Mouse (Mus musculus): ENCODE measurements around the gene Kdm4c. TPM values are rescaled to one million over a fixed set of nuclear protein-coding genes. Genes with fewer than 3 reads are reported as not detected.

Kdm4c gene
- polyA plus RNA-seq, 1 experiment from 2014 or later = 17.3 TPM

DNA sequence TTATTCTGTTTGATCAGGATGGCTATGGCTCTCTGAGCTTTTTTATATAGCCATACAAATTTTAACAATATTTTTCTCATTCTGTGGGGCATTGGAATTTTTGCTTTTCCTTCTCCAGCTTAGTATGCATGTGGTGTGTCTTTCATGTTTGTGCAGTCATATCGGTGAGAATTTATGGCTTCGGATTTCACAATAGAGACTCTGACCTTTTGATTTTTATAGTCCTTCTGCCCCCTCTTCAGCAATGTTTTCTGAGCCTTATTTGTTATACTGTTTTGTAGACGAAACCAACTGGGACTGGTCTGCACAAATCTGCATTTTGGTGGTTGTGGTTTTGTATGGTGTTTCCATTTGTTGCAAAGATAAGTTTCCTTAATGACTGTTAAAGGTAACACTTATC is 45.6 kb downstream of the Kdm4c start:
- H3K36me3 ChIP-seq (ENCODE audit: control insufficient read depth, insufficient read depth, low read length) = no peaks in the 10 kb centered on the region
- no peak overlapping the region for H3K27ac ChIP-seq (ENCODE audit: low read depth, low read length)
- H3K4me1 ChIP-seq (ENCODE audit: control insufficient read depth, insufficient read depth, low read length) = no peaks in the 10 kb centered on the region
- H3K4me3 ChIP-seq (ENCODE audit: low read length) = no peak overlapping the region
- H3K4me2 ChIP-seq (replicated peaks; ENCODE audit: low read depth, low read length) = no peak overlapping the region
- no peaks in the 10 kb centered on the region for H3K9me3 ChIP-seq (ENCODE audit: control insufficient read depth, low read length)
- WGBS = 93% methylated on average over 3 of the region's 3 CpGs
- ATAC-seq (ENCODE audit: low FRiP score, low TSS enrichment) = no peak
- H3K9ac ChIP-seq (ENCODE audit: low read depth, low read length) = no peak overlapping the region
- no peaks in the 10 kb centered on the region for H3K27me3 ChIP-seq (ENCODE audit: control insufficient read depth, insufficient read depth, low read length)

DNA sequence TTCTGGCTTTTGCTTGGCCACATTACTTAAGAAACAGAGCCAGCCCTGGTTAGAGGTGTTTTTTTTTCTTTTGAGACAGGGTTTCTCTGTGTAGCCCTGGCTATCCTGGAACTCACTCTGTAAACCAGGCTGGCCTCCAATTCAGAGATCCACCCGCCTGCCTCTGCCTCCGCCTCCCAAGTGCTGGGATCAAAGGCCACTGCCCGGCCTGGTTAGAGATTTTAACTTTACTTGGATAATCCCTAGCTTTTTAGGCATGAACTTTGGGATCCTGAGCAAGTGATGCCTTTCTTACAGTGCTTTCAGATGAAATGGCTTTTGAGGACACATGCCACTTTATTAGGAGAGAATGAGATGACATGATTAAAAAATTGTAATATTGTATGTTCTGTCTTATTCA is 52.4 kb downstream of the Kdm4c start:
- ATAC-seq (ENCODE audit: low FRiP score, low TSS enrichment) = no peak
- 78% methylated on average over 3 of the region's 3 CpGs for WGBS
- H3K27me3 ChIP-seq (ENCODE audit: control insufficient read depth, insufficient read depth, low read length) = no peaks in the 10 kb centered on the region
- no peak overlapping the region for H3K9ac ChIP-seq (ENCODE audit: low read depth, low read length)
- no peaks in the 10 kb centered on the region for H3K9me3 ChIP-seq (ENCODE audit: control insufficient read depth, low read length)
- H3K4me1 ChIP-seq (ENCODE audit: control insufficient read depth, insufficient read depth, low read length) = no peaks in the 10 kb centered on the region
- H3K36me3 ChIP-seq (ENCODE audit: control insufficient read depth, insufficient read depth, low read length) = no peaks in the 10 kb centered on the region; the same call in 1 of the 2 replicates
- H3K27ac ChIP-seq (ENCODE audit: low read depth, low read length) = no peak overlapping the region
- no peak overlapping the region for H3K4me3 ChIP-seq (ENCODE audit: low read length)
- no peak overlapping the region for H3K4me2 ChIP-seq (replicated peaks; ENCODE audit: low read depth, low read length)

DNA sequence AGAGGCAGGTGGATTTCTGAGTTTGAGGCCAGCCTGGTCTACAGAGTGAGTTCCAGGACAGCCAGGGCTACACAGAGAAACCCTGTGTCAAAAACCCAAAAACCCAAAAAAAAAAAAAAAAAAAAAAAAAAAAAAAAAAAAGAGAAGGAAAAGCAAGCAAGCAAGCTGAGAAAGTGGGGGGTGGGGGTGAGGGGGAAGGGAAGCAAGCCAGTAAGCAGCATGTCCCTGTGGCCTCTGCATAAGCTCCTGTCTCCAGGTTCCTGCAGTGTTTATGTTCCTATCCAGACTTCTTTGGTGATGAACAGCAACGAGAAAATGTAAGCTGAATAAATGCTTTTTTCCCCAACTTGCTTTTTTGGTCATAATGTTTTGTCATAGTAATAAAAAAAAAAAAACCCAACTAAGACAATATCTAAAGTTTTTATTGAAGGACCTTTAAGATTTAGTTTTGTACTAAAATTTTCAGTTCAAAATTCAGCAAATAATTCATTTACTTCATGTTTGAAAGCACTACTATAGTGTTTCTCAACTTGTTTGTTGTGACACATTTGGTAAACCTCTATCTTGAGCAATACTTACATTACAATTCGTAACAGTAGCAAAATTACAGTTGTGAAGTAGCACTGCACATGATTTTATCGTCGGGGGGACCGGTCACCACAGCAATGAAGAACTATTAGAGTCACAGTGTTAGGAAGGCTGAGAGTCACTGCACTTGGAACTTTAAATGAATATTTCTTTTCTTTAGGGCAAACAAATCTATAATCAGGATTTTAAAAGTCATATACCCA is 63.2 kb downstream of the Kdm4c start:
- Histone ChIP-seq H3K4me1 (ENCODE audit: control insufficient read depth, insufficient read depth, low read length) (no peaks in the 10 kb centered on the region), H3K4me3 (ENCODE audit: low read length) (no peak overlapping the region), H3K27me3 (ENCODE audit: control insufficient read depth, insufficient read depth, low read length) (no peaks in the 10 kb centered on the region), H3K9ac (ENCODE audit: low read depth, low read length) (no peak overlapping the region), H3K27ac (ENCODE audit: low read depth, low read length) (no peak overlapping the region), H3K36me3 (ENCODE audit: control insufficient read depth, insufficient read depth, low read length) (no peaks in the 10 kb centered on the region; the same call in 1 of the 2 replicates), H3K9me3 (ENCODE audit: control insufficient read depth, low read length) (no peaks in the 10 kb centered on the region), H3K4me2 (replicated peaks; ENCODE audit: low read depth, low read length) (no peak overlapping the region)
- 91% methylated on average over 5 of the region's 5 CpGs for WGBS
- ATAC-seq (ENCODE audit: low FRiP score, low TSS enrichment) = no peak

DNA sequence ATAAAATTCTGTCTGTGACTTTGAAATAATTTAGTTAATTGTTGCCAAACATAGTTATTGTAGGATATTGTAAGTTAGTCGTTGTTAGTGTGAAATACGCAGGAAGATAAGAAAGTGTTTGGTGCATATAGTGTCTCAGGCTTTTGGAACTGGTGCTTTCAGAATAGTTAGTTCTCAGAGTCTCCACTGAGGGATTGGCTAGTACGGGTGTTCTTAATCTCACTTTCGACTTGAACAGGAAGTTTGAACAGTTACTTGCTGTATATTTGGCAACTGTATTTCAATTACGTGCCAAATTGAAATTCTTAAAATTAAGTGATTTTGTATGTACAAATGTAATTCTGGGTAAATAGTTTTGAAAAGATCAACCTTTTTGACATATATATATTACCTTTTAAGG is 68.8 kb downstream of the Kdm4c start:
- H3K27me3 ChIP-seq (ENCODE audit: control insufficient read depth, insufficient read depth, low read length) = no peaks in the 10 kb centered on the region
- no peak overlapping the region for H3K4me2 ChIP-seq (replicated peaks; ENCODE audit: low read depth, low read length)
- WGBS = 92% methylated on average over 5 of the region's 5 CpGs
- H3K36me3 ChIP-seq (ENCODE audit: control insufficient read depth, insufficient read depth, low read length) = no peaks in the 10 kb centered on the region; the same call in 1 of the 2 replicates
- no peaks in the 10 kb centered on the region for H3K4me1 ChIP-seq (ENCODE audit: control insufficient read depth, insufficient read depth, low read length)
- H3K4me3 ChIP-seq (ENCODE audit: low read length) = no peak overlapping the region
- H3K9me3 ChIP-seq (ENCODE audit: control insufficient read depth, low read length) = no peaks in the 10 kb centered on the region
- H3K9ac ChIP-seq (ENCODE audit: low read depth, low read length) = no peak overlapping the region
- ATAC-seq (ENCODE audit: low FRiP score, low TSS enrichment) = no peak
- no peak overlapping the region for H3K27ac ChIP-seq (ENCODE audit: low read depth, low read length)

DNA sequence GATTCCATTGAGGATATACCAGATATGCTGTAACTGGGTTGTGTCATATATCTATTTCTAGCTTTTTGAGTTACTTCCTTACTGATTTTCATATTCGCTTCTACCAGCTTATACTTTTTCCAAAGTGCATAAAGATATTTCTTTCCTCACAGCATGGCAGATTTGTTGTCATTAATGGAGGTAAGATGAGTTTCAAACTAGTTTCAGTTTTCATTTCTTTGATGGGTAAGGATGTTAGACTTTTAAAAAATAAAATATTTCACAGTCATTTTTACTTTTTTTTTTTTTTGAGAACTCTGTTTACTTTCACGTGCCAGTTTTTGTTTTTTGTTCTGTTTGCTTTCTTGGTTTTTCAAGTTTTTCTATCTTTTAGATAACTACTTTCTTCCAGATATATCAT is 70.6 kb downstream of the Kdm4c start:
- WGBS = 95% methylated on average over 2 of the region's 2 CpGs
- H3K36me3 ChIP-seq (ENCODE audit: control insufficient read depth, insufficient read depth, low read length) = peaks cover 7% of the 10 kb centered on the region; the same call in 1 of the 2 replicates
- H3K4me2 ChIP-seq (replicated peaks; ENCODE audit: low read depth, low read length) = no peak overlapping the region
- no peak overlapping the region for H3K27ac ChIP-seq (ENCODE audit: low read depth, low read length)
- ATAC-seq (ENCODE audit: low FRiP score, low TSS enrichment) = no peak
- no peak overlapping the region for H3K4me3 ChIP-seq (ENCODE audit: low read length)
- H3K9me3 ChIP-seq (ENCODE audit: control insufficient read depth, low read length) = no peaks in the 10 kb centered on the region
- no peaks in the 10 kb centered on the region for H3K4me1 ChIP-seq (ENCODE audit: control insufficient read depth, insufficient read depth, low read length)
- H3K9ac ChIP-seq (ENCODE audit: low read depth, low read length) = no peak overlapping the region
- no peaks in the 10 kb centered on the region for H3K27me3 ChIP-seq (ENCODE audit: control insufficient read depth, insufficient read depth, low read length)

DNA sequence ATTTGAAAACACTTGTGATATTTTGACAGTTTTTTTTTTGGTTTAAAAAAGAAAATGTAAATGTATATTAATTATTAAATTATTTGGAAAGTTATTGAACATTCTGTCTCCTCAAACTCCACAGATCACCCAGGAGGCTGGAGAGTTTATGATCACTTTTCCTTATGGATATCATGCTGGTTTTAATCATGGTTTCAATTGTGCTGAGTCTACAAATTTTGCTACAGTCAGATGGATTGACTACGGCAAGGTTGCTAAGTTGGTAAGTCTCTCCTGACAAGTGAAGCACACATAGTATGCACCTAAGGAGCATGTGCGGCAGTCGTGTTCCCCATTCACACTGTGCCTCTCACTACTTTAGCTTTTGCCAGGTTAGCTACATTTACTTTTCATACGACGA is 73.1 kb downstream of the Kdm4c start:
- no peaks in the 10 kb centered on the region for H3K4me1 ChIP-seq (ENCODE audit: control insufficient read depth, insufficient read depth, low read length)
- no peak overlapping the region for H3K27ac ChIP-seq (ENCODE audit: low read depth, low read length)
- H3K9ac ChIP-seq (ENCODE audit: low read depth, low read length) = no peak overlapping the region
- no peak for ATAC-seq (ENCODE audit: low FRiP score, low TSS enrichment)
- WGBS = 97% methylated on average over 5 of the region's 5 CpGs
- H3K4me3 ChIP-seq (ENCODE audit: low read length) = no peak overlapping the region
- H3K9me3 ChIP-seq (ENCODE audit: control insufficient read depth, low read length) = no peaks in the 10 kb centered on the region
- peaks cover 7% of the 10 kb centered on the region; the same call in 1 of the 2 replicates for H3K36me3 ChIP-seq (ENCODE audit: control insufficient read depth, insufficient read depth, low read length)
- H3K4me2 ChIP-seq (replicated peaks; ENCODE audit: low read depth, low read length) = no peak overlapping the region
- no peaks in the 10 kb centered on the region for H3K27me3 ChIP-seq (ENCODE audit: control insufficient read depth, insufficient read depth, low read length)

DNA sequence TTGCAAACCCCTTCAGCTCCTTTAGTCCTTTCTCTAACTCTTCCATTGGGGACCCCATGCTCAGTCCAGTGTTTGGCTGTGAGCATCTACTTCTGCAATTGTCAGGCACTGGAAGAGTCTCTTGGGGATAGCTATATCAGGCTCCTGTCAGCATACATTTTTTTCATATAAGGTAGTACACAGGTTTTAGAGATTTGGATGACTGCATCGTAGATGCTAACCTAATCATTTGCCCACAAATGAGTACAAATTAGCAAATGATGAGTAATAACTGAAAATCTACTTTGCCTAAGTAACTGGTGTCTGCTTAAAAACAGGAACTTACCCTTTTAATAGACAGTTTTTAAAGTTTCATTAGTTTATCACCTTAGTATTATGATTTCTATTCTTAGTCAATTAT is 77.0 kb downstream of the Kdm4c start:
- Histone ChIP-seq H3K9ac (ENCODE audit: low read depth, low read length) (no peak overlapping the region), H3K4me3 (ENCODE audit: low read length) (no peak overlapping the region), H3K4me2 (replicated peaks; ENCODE audit: low read depth, low read length) (no peak overlapping the region), H3K9me3 (ENCODE audit: control insufficient read depth, low read length) (no peaks in the 10 kb centered on the region), H3K36me3 (ENCODE audit: control insufficient read depth, insufficient read depth, low read length) (peaks cover 7% of the 10 kb centered on the region; the same call in 1 of the 2 replicates), H3K27me3 (ENCODE audit: control insufficient read depth, insufficient read depth, low read length) (no peaks in the 10 kb centered on the region), H3K4me1 (ENCODE audit: control insufficient read depth, insufficient read depth, low read length) (no peaks in the 10 kb centered on the region), H3K27ac (ENCODE audit: low read depth, low read length) (no peak overlapping the region)
- WGBS = 97% methylated on average over 1 of the region's 1 CpGs
- no peak for ATAC-seq (ENCODE audit: low FRiP score, low TSS enrichment)

DNA sequence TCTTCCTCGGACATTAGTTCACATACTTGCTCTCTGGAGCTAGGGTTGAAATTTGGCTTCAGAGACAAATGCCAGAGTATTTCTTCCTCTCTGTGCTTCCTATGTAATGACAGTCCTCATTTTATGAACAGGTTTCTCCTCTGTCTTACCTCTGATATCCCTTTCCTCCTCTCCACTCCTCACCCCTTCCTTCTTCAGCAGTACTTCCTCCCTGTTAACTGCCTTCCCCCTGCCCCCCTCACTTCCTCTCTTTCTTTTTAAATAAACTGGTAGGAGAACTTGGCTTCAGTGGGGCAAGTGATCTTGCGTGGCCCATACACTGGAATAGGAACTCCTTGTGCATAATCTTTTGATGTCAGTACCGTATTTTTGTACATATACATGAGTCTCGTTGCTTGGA is 115.2 kb downstream of the Kdm4c start:
- H3K4me1 ChIP-seq (ENCODE audit: control insufficient read depth, insufficient read depth, low read length) = no peaks in the 10 kb centered on the region
- H3K36me3 ChIP-seq (ENCODE audit: control insufficient read depth, insufficient read depth, low read length) = peaks cover 7% of the 10 kb centered on the region; the same call in 1 of the 2 replicates
- ATAC-seq (ENCODE audit: low FRiP score, low TSS enrichment) = no peak
- no peak overlapping the region for H3K27ac ChIP-seq (ENCODE audit: low read depth, low read length)
- no peak overlapping the region for H3K4me2 ChIP-seq (replicated peaks; ENCODE audit: low read depth, low read length)
- H3K27me3 ChIP-seq (ENCODE audit: control insufficient read depth, insufficient read depth, low read length) = no peaks in the 10 kb centered on the region
- H3K9me3 ChIP-seq (ENCODE audit: control insufficient read depth, low read length) = no peaks in the 10 kb centered on the region
- no peak overlapping the region for H3K4me3 ChIP-seq (ENCODE audit: low read length)
- WGBS = 93% methylated on average over 4 of the region's 4 CpGs
- H3K9ac ChIP-seq (ENCODE audit: low read depth, low read length) = no peak overlapping the region

DNA sequence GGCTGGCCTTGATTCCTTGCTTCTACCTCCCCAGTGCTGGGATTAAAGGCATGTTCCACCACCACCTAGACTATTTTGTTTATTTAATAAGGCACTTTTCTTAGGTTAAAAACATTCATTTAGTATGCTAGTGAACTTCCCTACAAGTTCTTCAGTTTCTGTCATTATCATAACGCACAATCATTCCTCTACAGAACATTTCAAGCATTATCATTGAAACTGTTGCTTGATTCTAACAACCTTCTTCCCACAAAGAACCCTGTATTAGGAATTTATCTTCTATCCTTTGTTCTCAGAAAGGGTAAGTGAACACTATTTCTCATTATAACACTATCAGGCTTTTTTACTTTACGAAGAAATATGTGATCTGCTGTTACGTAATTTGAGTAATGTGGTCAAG is 118.0 kb downstream of the Kdm4c start:
- H3K4me2 ChIP-seq (replicated peaks; ENCODE audit: low read depth, low read length) = no peak overlapping the region
- no peaks in the 10 kb centered on the region for H3K27me3 ChIP-seq (ENCODE audit: control insufficient read depth, insufficient read depth, low read length)
- H3K4me3 ChIP-seq (ENCODE audit: low read length) = no peak overlapping the region
- H3K9ac ChIP-seq (ENCODE audit: low read depth, low read length) = no peak overlapping the region
- H3K27ac ChIP-seq (ENCODE audit: low read depth, low read length) = no peak overlapping the region
- 92% methylated on average over 3 of the region's 3 CpGs for WGBS
- no peaks in the 10 kb centered on the region for H3K4me1 ChIP-seq (ENCODE audit: control insufficient read depth, insufficient read depth, low read length)
- no peaks in the 10 kb centered on the region for H3K9me3 ChIP-seq (ENCODE audit: control insufficient read depth, low read length)
- ATAC-seq (ENCODE audit: low FRiP score, low TSS enrichment) = no peak
- peaks cover 7% of the 10 kb centered on the region; the same call in 1 of the 2 replicates for H3K36me3 ChIP-seq (ENCODE audit: control insufficient read depth, insufficient read depth, low read length)

Data from kidney, embryonic 14.5 days (tissue).